Mouse (Mus musculus) limb, embryonic 12.5 days (tissue): Measurements from ENCODE around the gene Gm4756. TPM values are rescaled to one million over a fixed set of nuclear protein-coding genes. Genes with fewer than 3 reads are reported as not detected.

Source experiments
- ATAC-seq: fragments of 200-750 bp; cut with Nextera tagmentation; 2 replicates; pipeline ENCODE4 v1.8.0; 2017; ENCODE audit warnings: low read depth, moderate TSS enrichment; ENCODE audit not compliant: insufficient number of reproducible peaks, insufficient read depth, low FRiP score, low TSS enrichment
- H3K27ac ChIP-seq: fragments of 300-500 bp; sonication (generic); 2 replicates; pipeline ENCODE4 v1.5.1; 2016; ENCODE audit warnings: mild to moderate bottlenecking, moderate library complexity
- H3K27me3 ChIP-seq: fragments of 300-500 bp; sonication (generic); 2 replicates; pipeline ENCODE4 v1.6.1; 2016; ENCODE audit warnings: mild to moderate bottlenecking, moderate library complexity
- H3K36me3 ChIP-seq: fragments of 300-500 bp; sonication (generic); 2 replicates; pipeline ENCODE4 v1.6.1; 2016; ENCODE audit warnings: mild to moderate bottlenecking, moderate library complexity
- H3K4me1 ChIP-seq: fragments of 300-500 bp; sonication (generic); replicated peaks from 2 replicates; pipeline ENCODE4 v1.6.1; 2016
- H3K4me2 ChIP-seq: fragments of 300-500 bp; sonication (generic); 2 replicates; pipeline ENCODE4 v1.6.1; 2016; ENCODE audit warnings: mild to moderate bottlenecking, moderate library complexity
- H3K4me3 ChIP-seq: fragments of 300-500 bp; sonication (generic); replicated peaks from 2 replicates; pipeline ENCODE4 v1.5.1; 2016; ENCODE audit warnings: mild to moderate bottlenecking
- H3K9ac ChIP-seq: fragments of 300-500 bp; sonication (generic); replicated peaks from 2 replicates; pipeline ENCODE4 v1.6.1; 2016; ENCODE audit warnings: mild to moderate bottlenecking, moderate library complexity
- H3K9me3 ChIP-seq: fragments of 300-500 bp; sonication (generic); 2 replicates; pipeline ENCODE4 v1.6.1; 2016; ENCODE audit warnings: mild to moderate bottlenecking, moderate library complexity
- WGBS: fragments of 180-500 bp; shearing (Covaris S2); methylation state at CpG from one replicate; pipeline ENCODE4 v1.1.7; 2016; 5-methylcytosine and 5-hydroxymethylcytosine counted together
- polyA plus RNA-seq: library from polyadenylated mRNA; unstranded; fragments of >200 nt; fragmentation: Nextera tagmentation; extraction: Ambion mirVana; gene quantifications from 2 replicates; pipeline ENCODE4 v1.2.1, GENCODE M21; 2016

Gm4756 gene
- polyA plus RNA-seq, 1 experiment from 2014 or later: not detected

GRCm38 (mm10) chr12:72674820-72675219, 25.4 kb upstream of the Gm4756 start:
- no peak for ATAC-seq
- H3K36me3 ChIP-seq: no peaks in the 10 kb centered on the region

GRCm38 (mm10) chr12:72674079-72674797, 24.8 kb upstream of the Gm4756 start:
- H3K4me1 ChIP-seq: no peaks in the 10 kb centered on the region
- WGBS: 77% methylated on average over 7 of the region's 7 CpGs
- H3K27ac ChIP-seq: no peak overlapping the region
- no peaks in the 10 kb centered on the region for H3K36me3 ChIP-seq
- H3K4me2 ChIP-seq: no peak overlapping the region
- no peak overlapping the region for H3K4me3 ChIP-seq
- H3K9ac ChIP-seq: no peak overlapping the region
- H3K9me3 ChIP-seq: 0 out of 2 replicates have a peak, but pooled peaks cover 3% of the 10 kb centered on the region
- no peaks in the 10 kb centered on the region for H3K27me3 ChIP-seq
- no peak for ATAC-seq

More at GRCm38 (mm10) chr12:72674820-72675219, 25.4 kb upstream of the Gm4756 start:
- H3K9me3 ChIP-seq: 0 out of 2 replicates have a peak, but pooled peaks cover 3% of the 10 kb centered on the region
- no peak overlapping the region for H3K27ac ChIP-seq
- H3K4me3 ChIP-seq: no peak overlapping the region
- H3K4me2 ChIP-seq: no peak overlapping the region
- no peaks in the 10 kb centered on the region for H3K27me3 ChIP-seq
- H3K9ac ChIP-seq: no peak overlapping the region
- WGBS: 81% methylated on average over 2 of the region's 2 CpGs
- H3K4me1 ChIP-seq: no peaks in the 10 kb centered on the region

- Histone ChIP-seq H3K4me3 (no peak overlapping the region), H3K9ac (no peak overlapping the region), H3K36me3 (no peaks in the 10 kb centered on the region), H3K4me2 (no peak overlapping the region), H3K27ac (no peak overlapping the region), H3K4me1 (no peaks in the 10 kb centered on the region), H3K9me3 (0 out of 2 replicates have a peak, but pooled peaks cover 3% of the 10 kb centered on the region), H3K27me3 (no peaks in the 10 kb centered on the region)
- 88% methylated on average over 6 of the region's 6 CpGs for WGBS
- ATAC-seq: no peak
These were observed 22.2 kb upstream of the Gm4756 start for GRCm38 (mm10) chr12:72671516-72672135.

- Histone ChIP-seq H3K36me3 (no peaks in the 10 kb centered on the region), H3K27ac (no peak overlapping the region), H3K9me3 (0 out of 2 replicates have a peak, but pooled peaks cover 3% of the 10 kb centered on the region), H3K27me3 (no peaks in the 10 kb centered on the region), H3K4me1 (no peaks in the 10 kb centered on the region), H3K4me2 (no peak overlapping the region), H3K9ac (no peak overlapping the region), H3K4me3 (no peak overlapping the region)
- WGBS: 85% methylated on average over 8 of the region's 8 CpGs
- ATAC-seq: no peak
These were observed 21.5 kb upstream of the Gm4756 start for GRCm38 (mm10) chr12:72670921-72671320.

DNA sequence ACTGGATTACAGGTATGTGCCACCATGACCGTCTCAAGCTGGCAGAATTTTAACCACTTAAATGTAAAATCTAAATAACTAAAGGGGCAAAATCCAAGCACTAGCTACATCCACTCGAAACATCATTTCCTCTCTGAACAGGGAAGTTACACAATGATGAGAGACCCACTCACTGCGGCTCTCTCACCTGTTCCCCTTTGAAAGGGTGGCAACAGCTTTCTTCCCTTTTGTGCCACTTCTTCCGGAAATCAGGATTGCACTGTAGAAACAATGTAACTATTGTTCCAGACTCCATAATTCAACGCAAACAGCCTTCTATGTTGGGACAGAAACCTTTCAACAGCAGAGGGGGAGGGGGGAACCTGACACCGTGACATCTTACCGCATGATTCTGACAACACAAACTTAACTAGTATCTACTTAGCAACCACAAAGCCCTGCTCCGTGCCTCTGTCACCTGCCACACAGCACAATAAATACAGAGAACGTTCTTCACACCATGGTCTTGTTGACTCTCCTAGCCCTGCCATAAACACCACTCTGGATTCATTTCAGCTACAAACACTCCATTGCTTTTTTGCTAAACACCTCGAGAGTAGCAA, 18.5 kb upstream of the Gm4756 start:
- Histone ChIP-seq H3K4me3 (no peak overlapping the region), H3K9me3 (no peaks in the 10 kb centered on the region), H3K9ac (no peak overlapping the region), H3K36me3 (no peaks in the 10 kb centered on the region), H3K27me3 (peaks cover 9% of the 10 kb centered on the region; the same call in 1 of the 2 replicates), H3K4me1 (peaks cover 7% of the 10 kb centered on the region; the same call in 1 of the 2 replicates), H3K4me2 (no peak overlapping the region), H3K27ac (no peak overlapping the region)
- ATAC-seq: no peak
- WGBS: 73% methylated on average over 10 of the region's 10 CpGs

DNA sequence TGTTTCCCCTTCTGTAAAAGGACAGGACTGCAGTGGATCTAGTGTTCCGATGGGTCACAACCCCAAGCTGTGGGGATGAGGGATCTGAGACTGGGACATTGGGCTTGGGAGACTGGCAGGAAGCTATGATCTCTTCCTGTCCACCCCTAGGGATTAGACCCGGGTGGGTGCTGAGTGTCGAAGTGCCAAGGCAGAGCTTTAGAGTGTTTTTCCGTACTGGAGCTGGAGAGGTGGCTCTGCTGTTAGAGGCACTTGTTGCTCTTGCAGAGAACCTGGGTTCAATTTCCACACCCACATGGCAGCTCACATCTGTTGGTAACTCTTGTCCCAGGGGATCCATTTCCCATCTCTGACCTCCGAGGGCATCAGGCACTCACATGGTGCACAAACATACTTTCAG, 16.6 kb upstream of the Gm4756 start:
- H3K9me3 ChIP-seq: no peaks in the 10 kb centered on the region
- no peak for ATAC-seq
- WGBS: 81% methylated on average over 5 of the region's 5 CpGs

DNA sequence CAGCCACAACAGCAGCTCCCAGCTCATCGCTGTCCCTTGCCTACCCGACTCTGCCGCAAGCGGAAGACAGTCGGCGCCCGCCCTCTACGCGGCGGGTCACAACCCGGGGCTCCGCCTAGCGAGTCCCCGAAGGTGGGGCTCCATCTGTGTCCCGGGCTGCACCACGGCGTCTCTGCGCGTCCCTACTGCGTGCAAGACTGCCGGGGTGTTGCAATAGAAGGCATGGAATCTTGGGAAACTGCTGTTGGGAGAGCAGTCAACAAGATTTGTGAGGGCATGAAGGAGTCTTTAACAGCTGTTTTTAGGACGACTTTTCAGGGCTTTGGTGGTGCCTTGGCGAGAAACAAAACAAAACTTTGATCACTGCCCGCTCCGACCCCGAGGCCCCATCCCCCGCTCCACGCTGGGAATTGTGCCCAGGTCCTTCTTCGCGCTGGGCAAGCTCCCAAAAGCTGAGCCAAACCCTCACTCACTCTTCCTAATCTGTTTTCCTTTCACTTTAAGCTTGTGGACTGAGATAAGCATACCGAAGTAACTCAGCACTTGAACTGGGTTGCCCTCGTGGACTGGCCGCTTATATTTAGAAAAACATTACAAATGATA, 15.4 kb upstream of the Gm4756 start, which contains the start of gene Dhrs7:
TSS of gene Dhrs7 (minus strand) at position 175 of the 603 bp plus-strand sequence.
- peak; percentile 82 for ATAC-seq
- peaks cover 9% of the 10 kb centered on the region; the same call in 1 of the 2 replicates for H3K27me3 ChIP-seq
- no peaks in the 10 kb centered on the region for H3K36me3 ChIP-seq
- 4% methylated on average over 33 of the region's 33 CpGs for WGBS
- peak within 1 kb of the TSS; percentile 44 for H3K9ac ChIP-seq
- H3K4me3 ChIP-seq: peak within 1 kb of the TSS; percentile 50
- peaks cover 7% of the 10 kb centered on the region; the same call in 1 of the 2 replicates for H3K4me1 ChIP-seq
- H3K4me2 ChIP-seq: peak within 1 kb of the TSS; percentile 91
- H3K27ac ChIP-seq: no peak within 1 kb of the TSS
- H3K9me3 ChIP-seq: no peaks in the 10 kb centered on the region

More for the DNA sequence above, 16.6 kb upstream of the Gm4756 start:
- Histone ChIP-seq H3K9ac (no peak overlapping the region), H3K4me1 (peaks cover 7% of the 10 kb centered on the region; the same call in 1 of the 2 replicates), H3K27ac (no peak overlapping the region), H3K27me3 (peaks cover 9% of the 10 kb centered on the region; the same call in 1 of the 2 replicates), H3K4me2 (no peak overlapping the region), H3K36me3 (no peaks in the 10 kb centered on the region), H3K4me3 (no peak overlapping the region)

- peak; percentile 52; the same call in 1 of the 2 replicates for ATAC-seq
These were observed 14.7 kb upstream of the Gm4756 start for GRCm38 (mm10) chr12:72664020-72664734.

DNA sequence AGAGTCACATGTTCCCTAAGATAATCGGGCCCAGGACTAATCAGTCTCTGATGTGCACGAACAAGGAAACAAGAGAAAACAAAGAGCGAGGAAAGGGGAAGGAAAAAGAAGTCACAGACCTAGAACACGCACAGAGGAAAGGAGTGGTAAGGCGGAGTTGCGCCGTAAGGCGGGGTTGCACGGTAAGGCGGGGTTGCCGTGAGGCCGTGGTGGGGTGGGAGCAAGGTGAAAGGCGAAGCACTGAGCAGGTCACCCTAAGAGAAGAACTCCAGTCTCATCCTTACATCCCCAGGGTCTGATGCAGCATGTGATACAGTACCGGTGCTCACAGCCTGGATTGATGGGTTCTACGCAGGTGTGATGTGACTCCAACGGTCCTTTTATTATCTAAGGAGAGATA, 6.3 kb upstream of the Gm4756 start:
- Histone ChIP-seq H3K4me2 (no peak overlapping the region), H3K9me3 (no peaks in the 10 kb centered on the region), H3K27me3 (no peaks in the 10 kb centered on the region), H3K4me1 (no peaks in the 10 kb centered on the region), H3K4me3 (no peak overlapping the region), H3K9ac (no peak overlapping the region), H3K27ac (no peak overlapping the region), H3K36me3 (no peaks in the 10 kb centered on the region)
- WGBS: 91% methylated on average over 16 of the region's 16 CpGs
- ATAC-seq: no peak

More at GRCm38 (mm10) chr12:72664020-72664734, 14.7 kb upstream of the Gm4756 start:
- Histone ChIP-seq H3K27me3 (peaks cover 9% of the 10 kb centered on the region; the same call in 1 of the 2 replicates), H3K4me3 (peak overlapping the region; percentile 50), H3K27ac (no peak overlapping the region), H3K4me2 (peak overlapping the region; percentile 91), H3K4me1 (peaks cover 7% of the 10 kb centered on the region; the same call in 1 of the 2 replicates), H3K9me3 (no peaks in the 10 kb centered on the region), H3K9ac (peak overlapping the region; percentile 44), H3K36me3 (no peaks in the 10 kb centered on the region)
- 13% methylated on average over 28 of the region's 28 CpGs for WGBS

- no peak overlapping the region for H3K4me3 ChIP-seq
- WGBS: 14% methylated on average over 4 of the region's 4 CpGs
- H3K9ac ChIP-seq: no peak overlapping the region
- no peak for ATAC-seq
- H3K4me2 ChIP-seq: no peak overlapping the region
- H3K27me3 ChIP-seq: no peaks in the 10 kb centered on the region
- H3K9me3 ChIP-seq: no peaks in the 10 kb centered on the region
- no peaks in the 10 kb centered on the region; the same call in 1 of the 2 replicates for H3K4me1 ChIP-seq
- no peaks in the 10 kb centered on the region for H3K36me3 ChIP-seq
- no peak overlapping the region for H3K27ac ChIP-seq
These were observed 5.2 kb upstream of the Gm4756 start for GRCm38 (mm10) chr12:72654698-72655097.
